Mouse (Mus musculus): Measurements from ENCODE around the gene Nol6. TPM values are rescaled to one million over a fixed set of nuclear protein-coding genes. Genes with fewer than 3 reads are reported as not detected.
A peak's percentile ranks its signal among the peaks of the same experiment; 100 is the strongest.
"Not testable (repeated sequence)": the region's sequence is repeated elsewhere in the genome, so short reads cannot be mapped to it uniquely, and the experiment has no call there.

Nol6 gene
- total RNA-seq, 2 experiments from 2014 or later: 16.2 to 18.9 TPM

DNA sequence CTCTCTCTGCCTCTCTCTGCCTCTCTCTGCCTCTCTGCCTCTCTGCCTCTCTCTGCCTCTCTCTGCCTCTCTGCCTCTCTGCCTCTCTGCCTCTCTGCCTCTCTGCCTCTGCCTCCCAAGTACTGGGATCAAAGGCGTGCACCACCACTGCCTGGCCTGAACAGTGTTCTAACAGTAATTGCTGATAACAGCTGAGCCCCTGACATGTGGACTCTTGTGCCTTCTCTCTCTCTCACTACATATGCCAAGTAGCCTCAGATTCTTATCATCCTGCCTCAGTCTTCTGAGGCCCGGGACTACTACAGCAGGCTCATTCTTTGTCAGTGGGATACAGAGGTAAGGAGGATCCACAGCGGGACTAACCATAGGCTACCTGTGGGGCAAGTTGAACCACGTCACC, 41.5 kb downstream of the Nol6 start:
- DNase-seq: not testable (repeated sequence)

GRCm38 (mm10) chr4:41081733-41082132, 42.5 kb downstream of the Nol6 start:
- no peak for DNase-seq

GRCm38 (mm10) chr4:41078726-41079125, 45.5 kb downstream of the Nol6 start:
- DNase-seq: no peak

DNA sequence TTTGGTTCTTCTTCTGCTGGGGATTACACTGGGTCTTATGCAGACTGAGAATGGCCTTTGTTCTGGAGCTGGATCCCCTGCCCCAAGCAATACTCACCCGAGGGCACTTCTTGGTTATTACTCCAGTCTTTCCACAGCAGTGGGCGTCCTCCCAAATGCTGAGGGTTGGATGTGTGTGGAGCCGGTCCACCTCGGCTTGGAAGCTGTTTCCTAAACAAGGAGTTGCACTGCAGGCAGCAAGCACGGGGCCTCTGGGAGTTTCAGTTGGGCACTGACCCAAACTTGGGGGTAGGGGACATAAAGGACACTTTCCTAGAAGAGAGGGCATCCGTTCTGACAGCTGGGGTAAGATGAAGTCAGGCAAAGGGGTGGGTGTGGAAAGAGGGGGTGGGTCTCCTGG, 49.8 kb downstream of the Nol6 start:
- DNase-seq: peak in 1 of 2 experiments; percentile 4

DNA sequence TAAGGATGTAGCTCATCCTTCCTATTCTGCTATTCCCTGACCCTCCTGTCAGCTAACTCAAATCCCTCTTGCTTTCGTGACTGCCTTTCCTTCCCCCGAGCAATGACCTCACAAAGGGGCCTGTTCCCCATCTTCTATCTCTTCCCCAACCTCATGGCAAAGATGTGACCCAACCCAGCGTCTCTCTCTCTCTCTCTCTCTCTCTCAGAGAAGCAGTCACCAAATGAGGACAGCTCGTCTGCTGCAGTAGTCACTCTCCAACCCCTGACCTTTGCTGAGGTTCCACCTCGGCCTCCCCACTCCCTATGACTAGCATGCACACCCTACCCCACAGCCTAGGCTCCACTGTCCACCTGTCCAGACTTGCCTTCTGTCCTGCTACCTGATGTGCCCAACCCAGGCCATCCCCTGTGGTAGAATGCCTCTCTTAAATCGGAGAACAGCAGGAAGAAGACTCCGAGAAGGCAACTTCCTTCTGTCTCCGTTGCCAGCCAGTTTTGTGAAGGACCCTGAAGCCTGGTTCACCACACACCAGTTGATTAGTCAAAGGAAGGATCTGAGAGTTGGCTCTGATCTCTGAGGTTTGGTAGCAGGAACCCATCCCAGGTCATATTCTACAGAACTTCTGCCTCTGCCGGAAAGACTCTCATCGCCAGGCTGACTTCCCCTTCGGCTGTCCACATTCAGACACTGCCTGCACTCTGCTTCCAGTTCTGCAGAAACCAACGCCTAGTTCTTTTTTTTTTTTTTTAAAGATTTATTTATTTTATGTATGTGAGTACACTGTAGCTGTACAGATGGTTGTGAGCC, 51.0 kb downstream of the Nol6 start:
- DNase-seq: peak in 1 of 2 experiments; percentile 47

- no peak for DNase-seq
Measured at GRCm38 (mm10) chr4:41071500-41072429, 52.5 kb downstream of the Nol6 start.

DNA sequence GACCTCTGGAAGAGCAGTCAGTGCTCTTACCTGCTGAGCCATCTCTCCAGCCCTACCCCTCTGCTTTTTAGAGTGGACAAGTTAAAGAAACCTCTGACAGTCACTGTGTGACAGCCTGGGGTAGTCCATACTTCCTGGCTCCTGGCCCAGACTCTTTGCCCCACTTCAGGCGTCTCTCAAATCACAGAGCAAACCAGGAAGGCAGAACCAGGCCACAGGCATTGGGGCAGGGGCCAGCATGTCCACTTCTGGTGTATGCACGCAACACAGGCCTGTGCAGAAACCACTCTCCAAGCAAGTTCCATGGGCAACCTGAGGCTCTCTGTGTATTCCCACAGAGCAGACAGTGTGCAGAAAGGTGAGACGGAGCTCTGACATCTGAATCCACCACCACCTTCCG, 59.1 kb downstream of the Nol6 start:
- DNase-seq: no peak

Other genes starting within 250 kb of the Nol6 start
- gene Spink4, start 204.4 kb downstream of the Nol6 start, total RNA-seq (2021): not detected
- 100 to 1,000 TPM; 273 to 283 TPM for gene Bag1, start 176.2 kb downstream of the Nol6 start, total RNA-seq (2021)
- 10 to 100 TPM; 37.4 to 38.6 TPM for gene Chmp5, start 176.0 kb downstream of the Nol6 start, total RNA-seq (2021)
- gene Nfx1, start 153.5 kb downstream of the Nol6 start, total RNA-seq (2021): 10 to 100 TPM; 21.2 to 21.8 TPM
- gene Aqp7, start 76.3 kb downstream of the Nol6 start, total RNA-seq (2021): 10 to 100 TPM; 17.6 to 24.6 TPM
- 1 to 10 TPM in 1 of 2 experiments, not detected in 1; 1.9 TPM for gene Aqp3, start 26.3 kb downstream of the Nol6 start, total RNA-seq (2021)
- 100 to 1,000 TPM; 126 to 132 TPM for gene Ube2r2, start 11.3 kb upstream of the Nol6 start, total RNA-seq (2021)
- gene Ubap2, start 150.7 kb upstream of the Nol6 start, total RNA-seq (2021): 10 to 100 TPM; 44.2 to 54.9 TPM
- gene Dcaf12, start 190.4 kb upstream of the Nol6 start, total RNA-seq (2021): 10 to 100 TPM; 32.4 to 32.9 TPM
- gene Ubap1, start 224.5 kb upstream of the Nol6 start, total RNA-seq (2021): 10 to 100 TPM; 40.6 to 41.4 TPM